Mouse (Mus musculus) liver, postnatal 0 days (tissue): ENCODE results near the gene Hoxb5.

Source experiments
- CTCF ChIP-seq: sonication (generic); IDR thresholded peaks from 2 replicates; pipeline ENCODE4 v1.5.1; 2016; ENCODE audit warnings: antibody characterized with exemption, low read depth
- EP300 ChIP-seq: IDR thresholded peaks from 2 replicates; pipeline ENCODE4 v1.6.1; 2016; ENCODE audit warnings: antibody characterized with exemption, low read depth, mild to moderate bottlenecking

DNA sequence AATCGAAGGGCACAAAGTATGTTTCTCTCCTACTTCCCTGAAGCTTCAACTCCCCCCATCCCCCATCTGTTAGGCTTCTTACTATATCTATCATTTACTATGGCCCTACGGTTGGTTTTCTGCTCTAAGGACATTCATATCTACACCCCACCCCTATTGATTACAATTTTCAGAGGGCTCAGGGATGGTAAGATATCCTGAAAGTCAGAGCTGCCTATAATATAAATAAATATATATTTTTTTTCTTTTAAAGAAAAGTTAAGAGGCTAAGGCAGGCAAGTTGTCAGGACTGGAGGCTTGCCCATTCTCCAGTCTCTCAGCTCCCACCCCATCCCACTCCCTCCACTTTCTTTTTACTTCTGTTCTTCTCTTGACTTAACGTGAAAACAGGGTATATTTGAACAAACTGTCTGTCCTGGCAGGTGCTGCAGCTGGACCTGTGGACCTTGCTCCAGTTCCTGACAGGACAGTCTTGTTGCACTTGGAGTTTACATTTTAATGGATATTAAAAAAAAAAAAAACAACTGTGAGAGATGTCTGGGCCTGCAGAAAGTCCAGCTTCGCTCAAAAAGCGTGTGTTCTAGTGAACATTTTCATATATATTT is 43.9 kb downstream of the Hoxb5 start:
- TF ChIP-seq CTCF, result no peak
- TF ChIP-seq EP300, result no peak
